Mouse (Mus musculus): Measurements from ENCODE around the gene Gm11032. TPM values are rescaled to one million over a fixed set of nuclear protein-coding genes. Genes with fewer than 3 reads are reported as not detected.

Gm11032 gene
- polyA plus RNA-seq, 1 experiment from 2014 or later = not detected

DNA sequence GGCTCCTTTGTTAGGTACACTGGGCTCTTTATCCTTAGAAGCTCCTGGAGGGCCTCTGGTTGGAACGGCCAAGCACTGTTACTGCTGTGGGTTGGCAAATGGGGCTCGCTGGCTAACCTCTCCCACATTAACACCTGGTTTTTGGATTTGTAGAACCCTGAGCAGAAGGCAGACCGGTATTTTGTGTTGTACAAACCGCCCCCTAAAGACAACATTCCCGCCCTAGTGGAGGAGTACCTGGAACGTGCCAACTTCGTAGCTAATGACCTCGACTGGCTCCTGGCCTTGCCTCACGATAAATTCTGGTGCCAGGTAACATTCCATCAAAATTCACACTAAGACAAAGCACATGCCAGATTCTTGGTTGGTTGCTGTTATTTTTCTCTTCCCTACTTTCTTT lies 26.5 kb downstream of the Gm11032 start:
- Histone ChIP-seq H3K9me3 (replicated peaks) (no peaks in the 10 kb centered on the region), H3K36me3 (peaks cover 51% of the 10 kb centered on the region), H3K27ac (ENCODE audit: poor library complexity, severe bottlenecking) (no peak overlapping the region), H3K4me1 (replicated peaks) (no peaks in the 10 kb centered on the region), H3K27me3 (replicated peaks) (no peaks in the 10 kb centered on the region), H3K4me3 (no peak overlapping the region), H3K9ac (no peak overlapping the region), H3K4me2 (no peak overlapping the region)
- 90% methylated on average over 9 of the region's 9 CpGs for WGBS
- no peak for ATAC-seq (ENCODE audit: insufficient number of reproducible peaks, low FRiP score)

GRCm38 (mm10) chr11:4659818-4660217 lies 40.0 kb downstream of the Gm11032 start:
- Histone ChIP-seq H3K9me3 (replicated peaks) (no peaks in the 10 kb centered on the region), H3K9ac (no peak overlapping the region), H3K4me3 (no peak overlapping the region), H3K36me3 (peaks cover 80% of the 10 kb centered on the region), H3K4me1 (replicated peaks) (no peaks in the 10 kb centered on the region), H3K27ac (ENCODE audit: poor library complexity, severe bottlenecking) (no peak overlapping the region), H3K27me3 (replicated peaks) (no peaks in the 10 kb centered on the region), H3K4me2 (no peak overlapping the region)
- ATAC-seq (ENCODE audit: insufficient number of reproducible peaks, low FRiP score) = peak; percentile 72
- 69% methylated on average over 1 of the region's 1 CpGs for WGBS

DNA sequence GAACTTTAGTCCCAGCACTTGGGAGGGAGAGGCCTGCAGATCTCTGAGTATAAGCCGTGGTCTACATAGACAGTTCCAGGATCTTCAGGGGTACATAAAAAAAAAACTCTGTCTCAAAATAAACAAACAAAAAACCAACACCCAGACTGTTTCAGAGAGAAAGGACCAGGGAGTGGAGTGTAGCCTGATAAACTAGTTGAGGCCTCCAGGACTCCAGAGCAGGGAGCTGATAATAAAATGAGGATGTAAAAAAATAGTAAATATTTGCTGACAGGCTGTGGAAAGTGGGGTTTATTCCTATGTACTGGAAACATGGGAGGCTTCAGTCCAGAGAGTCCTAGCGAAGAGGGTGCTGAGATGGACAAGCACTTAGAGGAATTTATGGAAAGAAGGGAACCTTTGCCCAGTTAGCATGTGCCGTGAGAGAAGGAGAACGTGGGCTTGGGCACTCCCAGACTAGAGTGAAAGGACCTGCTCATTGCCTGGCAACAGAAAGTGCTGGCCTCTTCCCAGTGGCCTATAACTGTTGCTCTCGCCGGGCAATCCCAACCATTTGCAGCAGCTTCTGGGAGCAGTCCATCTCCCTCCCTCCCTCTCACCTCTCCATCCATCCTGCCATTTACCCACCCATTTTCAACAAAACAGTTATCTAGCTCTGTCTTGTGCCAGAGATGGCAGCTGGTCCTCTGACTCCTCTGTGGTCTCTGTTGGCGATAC lies 40.6 kb downstream of the Gm11032 start:
- no peak overlapping the region for H3K4me2 ChIP-seq
- no peak for ATAC-seq (ENCODE audit: insufficient number of reproducible peaks, low FRiP score)
- no peak overlapping the region for H3K4me3 ChIP-seq
- 74% methylated on average over 7 of the region's 7 CpGs for WGBS
- H3K9me3 ChIP-seq (replicated peaks) = no peaks in the 10 kb centered on the region
- H3K9ac ChIP-seq = no peak overlapping the region
- no peak overlapping the region for H3K27ac ChIP-seq (ENCODE audit: poor library complexity, severe bottlenecking)
- no peaks in the 10 kb centered on the region for H3K27me3 ChIP-seq (replicated peaks)
- peaks cover 74% of the 10 kb centered on the region for H3K36me3 ChIP-seq
- H3K4me1 ChIP-seq (replicated peaks) = no peaks in the 10 kb centered on the region

DNA sequence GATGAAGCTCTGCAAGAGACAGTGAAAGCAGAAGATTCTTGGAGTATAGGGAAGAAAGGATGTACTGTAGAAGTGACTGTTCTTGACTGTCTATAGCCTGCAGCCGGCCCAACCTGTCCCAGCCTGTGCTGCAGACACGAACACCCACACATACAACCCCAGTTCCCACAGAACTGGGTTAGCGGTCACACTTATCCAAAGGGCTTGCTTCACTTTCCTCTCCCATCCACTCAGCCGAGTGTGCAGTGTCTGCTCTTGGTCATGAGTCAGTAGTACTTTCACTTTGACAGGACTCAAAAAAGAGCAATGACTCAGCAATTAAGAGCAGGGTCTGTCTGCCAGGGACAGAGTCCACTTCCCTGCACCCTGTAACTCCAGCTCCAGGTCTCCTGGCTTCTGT lies 41.5 kb downstream of the Gm11032 start:
- Histone ChIP-seq H3K27me3 (replicated peaks) (no peaks in the 10 kb centered on the region), H3K4me3 (no peak overlapping the region), H3K36me3 (peaks cover 65% of the 10 kb centered on the region), H3K4me1 (replicated peaks) (no peaks in the 10 kb centered on the region), H3K9me3 (replicated peaks) (no peaks in the 10 kb centered on the region), H3K9ac (0 out of 2 replicates have a peak overlapping the region, but pooled peaks have one; percentile 36), H3K27ac (ENCODE audit: poor library complexity, severe bottlenecking) (no peak overlapping the region), H3K4me2 (no peak overlapping the region)
- ATAC-seq (ENCODE audit: insufficient number of reproducible peaks, low FRiP score) = peak; percentile 90
- WGBS = 69% methylated on average over 4 of the region's 4 CpGs

DNA sequence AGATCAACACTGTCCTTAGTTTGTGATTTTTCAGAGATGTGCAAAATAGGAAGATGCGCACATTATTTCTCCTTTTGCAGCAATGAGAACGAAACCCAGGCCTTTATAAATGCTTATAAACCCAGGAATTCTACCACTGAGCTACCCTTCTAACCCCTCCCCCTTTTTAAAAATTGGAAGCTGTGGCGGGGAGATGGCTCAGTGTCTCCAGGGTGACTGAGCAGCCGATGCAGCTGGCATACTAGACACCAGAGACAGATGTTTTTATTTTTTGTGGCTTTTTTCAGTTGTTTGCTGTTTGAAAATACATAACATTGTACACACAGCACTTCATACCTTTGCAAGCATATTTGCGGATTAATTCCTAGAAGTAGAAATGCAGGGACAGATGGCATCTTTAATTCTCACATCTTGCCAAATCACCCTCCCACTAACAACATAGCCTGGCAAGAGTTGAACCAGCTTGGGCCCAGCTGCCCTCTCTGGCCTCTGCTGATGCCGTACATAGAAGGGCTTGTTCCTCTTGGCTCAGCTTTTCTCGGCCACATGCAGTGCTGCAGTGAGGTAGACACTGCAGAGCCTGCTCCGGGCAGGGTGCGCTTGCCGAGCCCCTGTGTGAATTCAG lies 42.1 kb downstream of the Gm11032 start:
- Histone ChIP-seq H3K4me1 (replicated peaks) (no peaks in the 10 kb centered on the region), H3K27me3 (replicated peaks) (no peaks in the 10 kb centered on the region), H3K36me3 (peaks cover 64% of the 10 kb centered on the region), H3K9ac (no peak overlapping the region), H3K4me2 (no peak overlapping the region), H3K4me3 (no peak overlapping the region), H3K9me3 (replicated peaks) (no peaks in the 10 kb centered on the region), H3K27ac (ENCODE audit: poor library complexity, severe bottlenecking) (no peak overlapping the region)
- WGBS = 83% methylated on average over 10 of the region's 10 CpGs
- no peak for ATAC-seq (ENCODE audit: insufficient number of reproducible peaks, low FRiP score)

GRCm38 (mm10) chr11:4662496-4662878 lies 42.6 kb downstream of the Gm11032 start:
- Histone ChIP-seq H3K9ac (no peak overlapping the region), H3K27me3 (replicated peaks) (no peaks in the 10 kb centered on the region), H3K9me3 (replicated peaks) (no peaks in the 10 kb centered on the region), H3K4me1 (replicated peaks) (no peaks in the 10 kb centered on the region), H3K27ac (ENCODE audit: poor library complexity, severe bottlenecking) (no peak overlapping the region), H3K36me3 (peaks cover 62% of the 10 kb centered on the region), H3K4me2 (no peak overlapping the region), H3K4me3 (no peak overlapping the region)
- 91% methylated on average over 11 of the region's 11 CpGs for WGBS
- no peak for ATAC-seq (ENCODE audit: insufficient number of reproducible peaks, low FRiP score)

Other genes with a start within 250 kb of the Gm11032 start
- gene Hormad2, start 179.0 kb upstream of the Gm11032 start, polyA plus RNA-seq (2016; fragmentation: Nextera tagmentation; extraction: Ambion mirVana) = 0.38 and 0.41 TPM in 2 replicates
- 33.5 and 33.9 TPM in 2 replicates for gene Mtmr3, start 25.2 kb upstream of the Gm11032 start, polyA plus RNA-seq (2016; fragmentation: Nextera tagmentation; extraction: Ambion mirVana)
- 28.0 and 29.6 TPM in 2 replicates for gene Ascc2, start 17.7 kb downstream of the Gm11032 start, polyA plus RNA-seq (2016; fragmentation: Nextera tagmentation; extraction: Ambion mirVana)
- 1,618 and 1,621 TPM in 2 replicates for gene Uqcr10, start 84.3 kb downstream of the Gm11032 start, polyA plus RNA-seq (2016; fragmentation: Nextera tagmentation; extraction: Ambion mirVana)
- 48.1 and 53.6 TPM in 2 replicates for gene Zmat5, start 84.6 kb downstream of the Gm11032 start, polyA plus RNA-seq (2016; fragmentation: Nextera tagmentation; extraction: Ambion mirVana)
- 0.15 and 0.18 TPM in 2 replicates for gene Cabp7, start 126.7 kb downstream of the Gm11032 start, polyA plus RNA-seq (2016; fragmentation: Nextera tagmentation; extraction: Ambion mirVana)
- 50.7 and 51.7 TPM in 2 replicates for gene Nf2, start 229.5 kb downstream of the Gm11032 start, polyA plus RNA-seq (2016; fragmentation: Nextera tagmentation; extraction: Ambion mirVana)